Mouse (Mus musculus) stomach, embryonic 14.5 days (tissue): ENCODE results near the gene Lin7b. TPM values are rescaled to one million over a fixed set of nuclear protein-coding genes. Genes with fewer than 3 reads are reported as not detected.

Source experiments
- ATAC-seq: fragments of 200-750 bp; cut with Nextera tagmentation; 2 replicates; pipeline ENCODE4 v1.8.0; 2017; ENCODE audit warnings: low read depth, moderate TSS enrichment; ENCODE audit not compliant: insufficient number of reproducible peaks, insufficient read depth, low FRiP score
- H3K27ac ChIP-seq: fragments of 300-500 bp; sonication (generic); 2 replicates; pipeline ENCODE4 v1.5.1; 2014; ENCODE audit warnings: mild to moderate bottlenecking, low read length, moderate library complexity, mixed read lengths
- H3K27me3 ChIP-seq: fragments of 300-500 bp; sonication (generic); 2 replicates; pipeline ENCODE4 v1.6.1; 2014; ENCODE audit warnings: low read length, control low read depth, mixed read lengths; ENCODE audit not compliant: control insufficient read depth, insufficient read depth
- H3K36me3 ChIP-seq: fragments of 300-500 bp; sonication (generic); 2 replicates; pipeline ENCODE4 v1.6.1; 2014; ENCODE audit warnings: mild to moderate bottlenecking, control low read depth, low read length, moderate library complexity, mixed read lengths; ENCODE audit not compliant: control insufficient read depth, insufficient read depth
- H3K4me1 ChIP-seq: fragments of 300-500 bp; sonication (generic); 2 replicates; pipeline ENCODE4 v1.6.1; 2014; ENCODE audit warnings: low read length, control low read depth, mixed read lengths; ENCODE audit not compliant: control insufficient read depth, insufficient read depth
- H3K4me2 ChIP-seq: fragments of 300-500 bp; sonication (generic); replicated peaks from 2 replicates; pipeline ENCODE4 v1.6.1; 2014; ENCODE audit warnings: low read depth, low read length, control low read depth
- H3K4me3 ChIP-seq: fragments of 300-500 bp; sonication (generic); 2 replicates; pipeline ENCODE4 v1.5.1; 2014; ENCODE audit warnings: low read depth, low read length, control low read depth
- H3K9ac ChIP-seq: fragments of 300-500 bp; sonication (generic); replicated peaks from 2 replicates; pipeline ENCODE4 v1.6.1; 2014; ENCODE audit warnings: low read depth, mild to moderate bottlenecking, control low read depth, low read length, moderate library complexity, mixed read lengths
- H3K9me3 ChIP-seq: fragments of 300-500 bp; sonication (generic); 2 replicates; pipeline ENCODE4 v1.6.1; 2016; ENCODE audit warnings: low read depth, low read length, control low read depth; ENCODE audit not compliant: control insufficient read depth
- WGBS: fragments of 180-500 bp; shearing (Covaris S2); extraction: QIAGEN DNeasy Blood & Tissue Kit; methylation state at CpG from one replicate; pipeline ENCODE4 v1.1.7; 2014; 5-methylcytosine and 5-hydroxymethylcytosine counted together
- polyA plus RNA-seq: library from polyadenylated mRNA; unstranded; fragments of >200 nt; fragmentation: Nextera tagmentation; extraction: Ambion mirVana; gene quantifications from 2 replicates; pipeline ENCODE4 v1.2.1, GENCODE M21; 2014

Lin7b gene
- polyA plus RNA-seq, 1 experiment from 2014 or later, result 4.2 TPM

DNA sequence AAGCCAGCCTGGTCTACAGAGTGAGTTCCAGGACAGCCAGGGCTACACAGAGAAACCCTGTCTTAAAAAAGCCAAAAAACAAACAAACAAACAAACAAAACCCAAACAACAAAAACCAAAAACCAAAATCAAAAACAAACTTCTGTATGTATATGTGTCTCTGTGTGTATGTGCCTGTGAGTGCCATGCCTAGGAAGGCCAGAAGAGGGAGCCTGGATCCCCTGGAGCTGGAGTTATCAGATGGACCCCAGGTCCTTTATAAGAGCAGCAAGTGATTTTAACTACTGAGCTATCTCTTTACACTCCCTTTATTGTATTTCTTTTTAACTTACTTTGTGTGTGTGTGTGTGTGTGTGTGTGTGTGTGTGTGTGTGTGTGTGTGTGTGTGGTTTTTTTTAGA is 44.6 kb downstream of the Lin7b start:
- no peak overlapping the region for H3K9ac ChIP-seq
- no peaks in the 10 kb centered on the region for H3K9me3 ChIP-seq
- no peaks in the 10 kb centered on the region for H3K4me1 ChIP-seq
- no peak for ATAC-seq
- H3K4me2 ChIP-seq, result no peak overlapping the region
- H3K27me3 ChIP-seq, result no peaks in the 10 kb centered on the region
- no peak overlapping the region for H3K27ac ChIP-seq
- no peak overlapping the region for H3K4me3 ChIP-seq
- H3K36me3 ChIP-seq, result peaks cover 7% of the 10 kb centered on the region; the same call in 1 of the 2 replicates

GRCm38 (mm10) chr7:45323069-45323468 is 47.3 kb downstream of the Lin7b start:
- H3K27ac ChIP-seq, result no peak overlapping the region
- no peak for ATAC-seq
- H3K36me3 ChIP-seq, result peaks cover 7% of the 10 kb centered on the region; the same call in 1 of the 2 replicates
- no peaks in the 10 kb centered on the region for H3K27me3 ChIP-seq
- H3K9ac ChIP-seq, result no peak overlapping the region
- no peaks in the 10 kb centered on the region for H3K4me1 ChIP-seq
- H3K4me3 ChIP-seq, result no peak overlapping the region
- WGBS, result 82% methylated on average over 5 of the region's 5 CpGs
- no peak overlapping the region for H3K4me2 ChIP-seq
- no peaks in the 10 kb centered on the region for H3K9me3 ChIP-seq

GRCm38 (mm10) chr7:45322245-45322644 is 48.1 kb downstream of the Lin7b start:
- 87% methylated on average over 4 of the region's 4 CpGs for WGBS

More at GRCm38 (mm10) chr7:45322245-45322644, 48.1 kb downstream of the Lin7b start:
- ATAC-seq, result no peak
- Histone ChIP-seq H3K9me3 (no peaks in the 10 kb centered on the region), H3K27ac (no peak overlapping the region), H3K4me2 (no peak overlapping the region), H3K36me3 (peaks cover 11% of the 10 kb centered on the region; the same call in 1 of the 2 replicates), H3K4me1 (no peaks in the 10 kb centered on the region), H3K27me3 (no peaks in the 10 kb centered on the region), H3K4me3 (no peak overlapping the region), H3K9ac (no peak overlapping the region)

Other genes with a start within 250 kb of the Lin7b start
- 1,682 and 1,777 TPM in 2 replicates for gene Rps11, start 246.1 kb downstream of the Lin7b start, polyA plus RNA-seq
- gene Rpl13a, start 241.8 kb downstream of the Lin7b start, polyA plus RNA-seq, result 1,622 and 1,649 TPM in 2 replicates
- 0.65 and 0.83 TPM in 2 replicates for gene Gm45713, start 234.4 kb downstream of the Lin7b start, polyA plus RNA-seq
- gene Flt3l, start 234.2 kb downstream of the Lin7b start, polyA plus RNA-seq, result 2.1 and 2.9 TPM in 2 replicates
- 103 and 114 TPM in 2 replicates for gene Pih1d1, start 216.3 kb downstream of the Lin7b start, polyA plus RNA-seq
- gene Aldh16a1, start 216.0 kb downstream of the Lin7b start, polyA plus RNA-seq, result 43.4 and 54.1 TPM in 2 replicates
- gene Slc17a7, start 206.6 kb downstream of the Lin7b start, polyA plus RNA-seq, result 0.20 TPM in 1 of 2 replicates, not detected in the other
- not detected in 2 replicates for gene Gfy, start 191.0 kb downstream of the Lin7b start, polyA plus RNA-seq
- gene Pth2, start 189.6 kb downstream of the Lin7b start, polyA plus RNA-seq, result not detected in 2 replicates
- 0.22 and 0.55 TPM in 2 replicates for gene Ccdc155, start 165.7 kb downstream of the Lin7b start, polyA plus RNA-seq
- 0.45 and 1.2 TPM in 2 replicates for gene Dkkl1, start 158.4 kb downstream of the Lin7b start, polyA plus RNA-seq
- 155 and 167 TPM in 2 replicates for gene Tead2, start 154.8 kb downstream of the Lin7b start, polyA plus RNA-seq
- gene Cd37, start 131.5 kb downstream of the Lin7b start, polyA plus RNA-seq, result 2.2 and 3.5 TPM in 2 replicates
- gene Slc6a16, start 129.5 kb downstream of the Lin7b start, polyA plus RNA-seq, result not detected in 2 replicates
- not detected in 2 replicates for gene Slc6a21, start 93.1 kb downstream of the Lin7b start, polyA plus RNA-seq
- 18.3 and 23.5 TPM in 2 replicates for gene Trpm4, start 36.8 kb downstream of the Lin7b start, polyA plus RNA-seq
- gene Hrc, start 35.3 kb downstream of the Lin7b start, polyA plus RNA-seq, result 0.78 and 1.8 TPM in 2 replicates
- 5.2 and 6.1 TPM in 2 replicates for gene Ppfia3, start 3.6 kb downstream of the Lin7b start, polyA plus RNA-seq
- 118 and 124 TPM in 2 replicates for gene Snrnp70, start 25.2 kb upstream of the Lin7b start, polyA plus RNA-seq
- not detected in 2 replicates for gene Kcna7, start 35.1 kb upstream of the Lin7b start, polyA plus RNA-seq
- 4.1 and 4.5 TPM in 2 replicates for gene Ntf5, start 43.1 kb upstream of the Lin7b start, polyA plus RNA-seq
- gene Lhb, start 50.2 kb upstream of the Lin7b start, polyA plus RNA-seq, result 0.52 TPM in 1 of 2 replicates, not detected in the other
- gene Gys1, start 64.3 kb upstream of the Lin7b start, polyA plus RNA-seq, result 32.7 and 35.3 TPM in 2 replicates
- 132 and 135 TPM in 2 replicates for gene Ruvbl2, start 67.5 kb upstream of the Lin7b start, polyA plus RNA-seq
- gene Ftl1, start 89.3 kb upstream of the Lin7b start, polyA plus RNA-seq, result 4,275 and 4,681 TPM in 2 replicates
- 67.1 and 83.9 TPM in 2 replicates for gene Bax, start 96.3 kb upstream of the Lin7b start, polyA plus RNA-seq
- 1.7 and 2.9 TPM in 2 replicates for gene Tulp2, start 111.3 kb upstream of the Lin7b start, polyA plus RNA-seq
- not detected in 2 replicates for gene Gm45808, start 116.2 kb upstream of the Lin7b start, polyA plus RNA-seq
- gene Dhdh, start 118.2 kb upstream of the Lin7b start, polyA plus RNA-seq, result 2.7 and 3.4 TPM in 2 replicates
- gene Nucb1, start 139.8 kb upstream of the Lin7b start, polyA plus RNA-seq, result 199 TPM in 2 replicates
- gene Ppp1r15a, start 155.7 kb upstream of the Lin7b start, polyA plus RNA-seq, result 12.7 and 18.3 TPM in 2 replicates
- gene Plekha4, start 155.7 kb upstream of the Lin7b start, polyA plus RNA-seq, result 1.5 and 2.6 TPM in 2 replicates
- 1.8 and 1.9 TPM in 2 replicates for gene Hsd17b14, start 184.3 kb upstream of the Lin7b start, polyA plus RNA-seq
- gene Bcat2, start 199.6 kb upstream of the Lin7b start, polyA plus RNA-seq, result 61.6 and 63.4 TPM in 2 replicates
- 0.36 and 0.55 TPM in 2 replicates for gene Fgf21, start 244.9 kb upstream of the Lin7b start, polyA plus RNA-seq
- gene Fut1, start 246.7 kb upstream of the Lin7b start, polyA plus RNA-seq, result 0.63 and 0.78 TPM in 2 replicates